Comparison of ENCODE assay signal across 25 mouse cellular contexts in the genomic region with DNA sequence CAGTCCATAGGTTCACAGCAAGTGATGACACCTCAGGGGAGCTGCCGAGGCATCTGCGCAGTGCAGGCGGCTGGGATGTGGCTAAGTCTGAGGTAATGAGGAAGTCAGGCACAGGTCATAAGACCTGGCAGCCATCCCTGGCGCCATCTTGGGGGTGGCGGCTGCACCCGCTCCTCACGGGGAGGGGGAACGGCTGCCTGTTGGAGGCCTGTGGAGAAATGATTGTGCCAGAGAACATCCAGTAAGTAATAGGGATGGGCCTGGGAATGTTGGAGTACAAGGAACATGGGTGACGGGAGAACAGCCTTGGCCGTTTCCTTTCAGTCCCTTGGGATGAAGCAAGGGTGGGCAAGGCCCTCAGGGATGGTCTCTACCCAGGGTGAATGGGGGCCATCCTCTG. TPM values are rescaled to one million over a fixed set of nuclear protein-coding genes. Genes with fewer than 3 reads are reported as not detected.
DNase-seq lines count a peak whose midpoint lies in the region; ATAC-seq and TF ChIP-seq lines count a peak whose summit lies in the region.
"Had no signal": no experiment of that assay in that cellular context is flagged by ENCODE, and none has a peak within 500 bp of the region (broad histone marks: within the 10 kb centered on the region; RNA-seq: fewer than 3 reads in every experiment).

No protein-coding gene starts in this region.

- no peak overlapping the region for H3K9ac ChIP-seq in heart, embryonic 11.5 days (ENCODE audit: low read depth, low read length)
- H3K9ac ChIP-seq in liver, postnatal 0 days (replicated peaks): no peak overlapping the region
- H3K9ac ChIP-seq: embryonic facial prominence, embryonic 13.5 days; embryonic facial prominence, embryonic 15.5 days; forebrain, embryonic 12.5 days had no signal

- WGBS in heart, embryonic 11.5 days (ENCODE audit: insufficient replicate concordance): 90% methylated on average over 10 of the region's 10 CpGs
- 90% methylated on average over 10 of the region's 10 CpGs for WGBS in liver, postnatal 0 days (ENCODE audit: insufficient replicate concordance)

- intact Hi-C loops in left cerebral cortex, postnatal 4 days (cut with DNase I): no loop called here

- H3K4me3 ChIP-seq in heart, embryonic 11.5 days (ENCODE audit: low read depth, low read length): no peak overlapping the region
- H3K4me3 ChIP-seq in liver, postnatal 0 days (ENCODE audit: low read depth, low read length): no peak overlapping the region
- H3K4me3 ChIP-seq: embryonic facial prominence, embryonic 13.5 days; embryonic facial prominence, embryonic 15.5 days; erythroblast, embryonic 14.5 days; forebrain, embryonic 10.5 days; forebrain, embryonic 12.5 days had no signal

- no peak for TF ChIP-seq CTCF in liver, postnatal 0 days (IDR thresholded peaks at IDR 0.05; ENCODE audit: low read depth)

- H3K4me1 ChIP-seq in heart, embryonic 11.5 days (ENCODE audit: control insufficient read depth, insufficient read depth, low read length): no peaks in the 10 kb centered on the region
- H3K4me1 ChIP-seq in liver, postnatal 0 days (ENCODE audit: insufficient read depth): no peaks in the 10 kb centered on the region
- H3K4me1 ChIP-seq: embryonic facial prominence, embryonic 13.5 days; embryonic facial prominence, embryonic 15.5 days; forebrain, embryonic 10.5 days; forebrain, embryonic 12.5 days had no signal

- H3K36me3 ChIP-seq in heart, embryonic 11.5 days (ENCODE audit: control insufficient read depth, insufficient read depth, low read length): no peaks in the 10 kb centered on the region; the same call in 1 of the 2 replicates
- no peaks in the 10 kb centered on the region for H3K36me3 ChIP-seq in liver, postnatal 0 days (replicated peaks; ENCODE audit: insufficient read depth, low read length)

- no peaks in the 10 kb centered on the region for H3K9me3 ChIP-seq in heart, embryonic 11.5 days (replicated peaks; ENCODE audit: control insufficient read depth, low read length)
- H3K9me3 ChIP-seq in liver, postnatal 0 days (ENCODE audit: low read length): peaks cover 5% of the 10 kb centered on the region

- no peak overlapping the region for H3K4me2 ChIP-seq in heart, embryonic 11.5 days
- no peak overlapping the region for H3K4me2 ChIP-seq in liver, postnatal 0 days (ENCODE audit: low read depth, low read length)
- H3K4me2 ChIP-seq: embryonic facial prominence, embryonic 13.5 days; embryonic facial prominence, embryonic 15.5 days; forebrain, embryonic 12.5 days had no signal

- no peaks in the 10 kb centered on the region for H3K27me3 ChIP-seq in heart, embryonic 11.5 days (ENCODE audit: control insufficient read depth, insufficient read depth, low read length)
- no peaks in the 10 kb centered on the region for H3K27me3 ChIP-seq in liver, postnatal 0 days (ENCODE audit: insufficient read depth, low read length)
- H3K27me3 ChIP-seq: CH12.LX; embryonic facial prominence, embryonic 13.5 days; embryonic facial prominence, embryonic 15.5 days; forebrain, embryonic 12.5 days; Patski had no signal

- no peak overlapping the region for H3K27ac ChIP-seq in heart, embryonic 11.5 days (ENCODE audit: low read depth, low read length)
- H3K27ac ChIP-seq in liver, postnatal 0 days (ENCODE audit: low read depth): no peak overlapping the region
- H3K27ac ChIP-seq: embryonic facial prominence, embryonic 13.5 days; embryonic facial prominence, embryonic 15.5 days; forebrain, embryonic 10.5 days; forebrain, embryonic 12.5 days had no signal

- DNase-seq in heart, adult 11 months: peak; percentile 74
- peak; percentile 9 for DNase-seq in liver, postnatal 0 days
- no peak for DNase-seq in liver
- no peak for DNase-seq in left cerebral cortex, postnatal 4 days
- DNase-seq: adrenal gland, adult 8-10 months; adrenal gland, postnatal 14 days; adrenal gland, postnatal 36 days; B cell, adult 2 months; cerebellum, adult 11-12 months; cerebellum, adult 2 months; cerebellum, adult 9-10 months; cerebellum, postnatal 10 days; cerebellum, postnatal 25 days had no signal

- ATAC-seq in heart, embryonic 11.5 days (replicated peaks; ENCODE audit: insufficient number of reproducible peaks, low FRiP score, low TSS enrichment): no peak
- ATAC-seq in liver, postnatal 0 days: no peak
- ATAC-seq: activated CD4-positive, CD25-positive, alpha-beta regulatory T cell, adult 4 months; CD4-positive, CD25-positive, alpha-beta regulatory T cell, adult 4 months; forebrain, embryonic 14.5 days; forebrain, embryonic 16.5 days; Patski had no signal

- TF ChIP-seq EP300 in liver, postnatal 0 days (IDR thresholded peaks at IDR 0.05; ENCODE audit: low read depth): no peak

RNA-seq across cellular contexts. Expression of gene D10Wsu102e, which starts 47.1 kb away (rescaled TPM):
- polyA plus RNA-seq in heart, embryonic 11.5 days (2014; fragmentation: Nextera tagmentation; extraction: Ambion mirVana): 0.52 and 0.53 TPM in 2 replicates
- polyA plus RNA-seq in liver, postnatal 0 days (2015; fragmentation: Nextera tagmentation; extraction: Ambion mirVana): 0.14 and 0.16 TPM in 2 replicates
- 1 to 10 TPM; 4.1 to 5.3 TPM for total RNA-seq in left cerebral cortex, postnatal 4 days (2021)

Comparison
In these comparisons a context has a peak if more than half of its experiments do, and no peak if none do; other contexts are left out.
1. DNase-seq: peak in heart, adult 11 months (single experiment) and liver, postnatal 0 days (single experiment); none in liver (single experiment) and left cerebral cortex, postnatal 4 days (single experiment).